Mouse (Mus musculus) liver, embryonic 14.5 days (tissue): ENCODE measurements around the gene Tsc22d2. TPM values are rescaled to one million over a fixed set of nuclear protein-coding genes. Genes with fewer than 3 reads are reported as not detected.

Source experiments
- ATAC-seq: fragments of 200-750 bp; cut with Nextera tagmentation; 2 replicates; pipeline ENCODE4 v1.8.0; 2017; ENCODE audit warnings: moderate number of reproducible peaks, mild to moderate bottlenecking, moderate library complexity; ENCODE audit not compliant: insufficient read depth
- DNase-seq, 3 experiments: peaks; one replicate each; pipeline ENCODE4 v3.0.0-alpha.2; 2012 to 2013; ENCODE audit warnings: low read depth in 3 of 3, low spot score in 3 of 3
- H3K27ac ChIP-seq: fragments of 300-500 bp; sonication (generic); 2 replicates; pipeline ENCODE4 v1.5.1; 2014; ENCODE audit warnings: moderate library complexity, mild to moderate bottlenecking, control low read depth, inconsistent platforms
- H3K27me3 ChIP-seq: fragments of 300-500 bp; sonication (generic); 2 replicates; pipeline ENCODE4 v1.6.1; 2014; ENCODE audit warnings: mild to moderate bottlenecking, low read length, moderate library complexity; ENCODE audit not compliant: control insufficient read depth, insufficient read depth
- H3K36me3 ChIP-seq: fragments of 300-500 bp; sonication (generic); replicated peaks from 2 replicates; pipeline ENCODE4 v1.6.1; 2014; ENCODE audit warnings: low read depth; ENCODE audit not compliant: control insufficient read depth, insufficient read depth
- H3K4me1 ChIP-seq, 2 experiments: fragments of 200-500 bp in 1 of 2; fragments of 300-500 bp in 1 of 2; sonication (generic) in 1 of 2; replicated peaks; 2 replicates each; pipeline ENCODE4 v1.6.1; 2012 to 2014; ENCODE audit warnings: antibody characterized with exemption in 1 of 2, inconsistent platforms in 1 of 2, low read length in 1 of 2; ENCODE audit not compliant: control insufficient read depth in 2 of 2, insufficient read depth in 2 of 2
- H3K4me2 ChIP-seq: fragments of 300-500 bp; sonication (generic); 2 replicates; pipeline ENCODE4 v1.6.1; 2014; ENCODE audit warnings: low read depth, mild to moderate bottlenecking, control low read depth, moderate library complexity
- H3K4me3 ChIP-seq, 2 experiments: fragments of 200-500 bp in 1 of 2; fragments of 300-500 bp in 1 of 2; sonication (generic) in 1 of 2; 2 replicates each; pipeline ENCODE4 v1.5.1; 2012 to 2014; ENCODE audit warnings: low read depth in 2 of 2, low read length in 2 of 2, mild to moderate bottlenecking in 2 of 2, control low read depth in 1 of 2, inconsistent platforms in 1 of 2, moderate library complexity in 1 of 2; ENCODE audit not compliant: insufficient read depth in 1 of 2
- H3K9ac ChIP-seq: fragments of 300-500 bp; sonication (generic); replicated peaks from 2 replicates; pipeline ENCODE4 v1.6.1; 2014; ENCODE audit warnings: mild to moderate bottlenecking, control low read depth, moderate library complexity
- H3K9me3 ChIP-seq: fragments of 300-500 bp; sonication (generic); 2 replicates; pipeline ENCODE4 v1.6.1; 2016; ENCODE audit warnings: low read length, mixed read lengths; ENCODE audit not compliant: control insufficient read depth
- CTCF ChIP-seq: IDR thresholded peaks from 2 replicates; pipeline ENCODE4 v1.5.1; 2016; ENCODE audit warnings: antibody characterized with exemption, low read depth, control low read depth
- EP300 ChIP-seq: IDR thresholded peaks from 2 replicates; pipeline ENCODE4 v1.6.1; 2016; ENCODE audit warnings: antibody characterized with exemption, low read depth
- WGBS: fragments of 180-500 bp; shearing (Covaris S2); extraction: QIAGEN DNeasy Blood & Tissue Kit; methylation state at CpG from one replicate; pipeline ENCODE4 v1.1.7; 2014; ENCODE audit not compliant: insufficient replicate concordance; 5-methylcytosine and 5-hydroxymethylcytosine counted together
- polyA plus RNA-seq, 2 experiments: library from polyadenylated mRNA; depleted of rRNA in 1 of 2; stranded (reverse) in 1 of 2; unstranded in 1 of 2; fragments of >200 nt; fragmentation: Nextera tagmentation in 1 of 2; extraction: Ambion mirVana in 1 of 2; gene quantifications; 2 replicates each; pipeline versions ENCODE4 v1.2.1 to v1.2.3; 2012 to 2014

Gene Tsc22d2
- polyA plus RNA-seq, 2 experiments = 4.3 TPM

- DNase-seq = peak; percentile 76 to 83 (median 77)
- peak overlapping the region; percentile 89 for H3K9ac ChIP-seq
- no peaks in the 10 kb centered on the region for H3K9me3 ChIP-seq
- peak; percentile 76 for ATAC-seq
- H3K27ac ChIP-seq = peak overlapping the region; percentile 88
- TF ChIP-seq EP300 (0 out of 2 replicates have a peak, but pooled peaks have one; percentile 18), CTCF (peak; percentile 79)
- peak overlapping the region; percentile 76 to 94 for H3K4me3 ChIP-seq
- H3K4me2 ChIP-seq = peak overlapping the region; percentile 83
- no peaks in the 10 kb centered on the region for H3K36me3 ChIP-seq
- no peaks in the 10 kb centered on the region for H3K27me3 ChIP-seq
- peaks cover 3 to 4% of the 10 kb centered on the region in 2 experiments; a peak in 3 of 4 replicates for H3K4me1 ChIP-seq
- WGBS = under 1% methylated on average over 84 of the region's 85 CpGs
These were observed 1.6 kb downstream of the Tsc22d2 start for GRCm38 (mm10) chr3:58415884-58416725.

DNA sequence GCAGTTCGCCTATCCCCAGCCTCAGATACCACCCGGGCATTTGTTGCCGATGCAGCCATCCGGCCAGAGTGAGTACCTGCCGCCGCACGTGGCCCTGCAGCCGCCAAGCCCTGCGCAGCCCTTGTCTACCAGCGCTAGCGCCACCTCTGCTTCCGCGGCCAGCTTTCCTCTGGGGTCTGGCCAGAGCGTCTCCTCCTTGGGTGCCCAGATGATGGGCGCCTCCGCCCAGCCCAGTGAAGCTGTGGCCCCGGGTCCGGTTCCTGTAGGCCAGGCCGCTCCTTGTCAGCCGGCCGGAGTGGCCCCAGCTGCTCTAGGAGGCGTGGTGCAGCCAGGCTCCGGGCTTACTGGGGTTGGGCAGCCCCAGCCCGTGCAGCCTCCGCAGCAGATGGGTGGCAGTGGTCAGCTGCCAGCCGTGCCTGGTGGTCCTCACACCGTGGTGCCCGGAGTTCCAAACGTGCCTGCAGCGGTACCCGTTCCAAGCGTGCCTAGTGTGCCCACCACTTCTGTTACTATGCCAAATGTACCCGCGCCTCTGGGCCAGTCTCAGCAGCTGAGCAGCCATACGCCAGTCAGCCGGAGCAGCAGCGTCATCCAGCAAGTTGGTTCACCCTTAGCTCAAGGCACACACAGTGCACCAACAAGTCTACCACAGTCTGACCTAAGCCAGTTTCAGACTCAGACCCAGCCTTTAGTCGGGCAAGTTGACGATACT, 2.4 kb downstream of the Tsc22d2 start:
- Histone ChIP-seq H3K9ac (peak overlapping the region; percentile 89), H3K4me2 (peak overlapping the region; percentile 83), H3K27ac (peak overlapping the region; percentile 88), H3K4me3 (peak overlapping the region; percentile 76 to 94), H3K4me1 (peaks cover 3 to 4% of the 10 kb centered on the region in 2 experiments; a peak in 3 of 4 replicates), H3K9me3 (no peaks in the 10 kb centered on the region), H3K36me3 (no peaks in the 10 kb centered on the region), H3K27me3 (no peaks in the 10 kb centered on the region)
- ATAC-seq = peak; percentile 47
- peak in 1 of 3 experiments; percentile 44 for DNase-seq
- under 1% methylated on average over 39 of the region's 39 CpGs for WGBS
- TF ChIP-seq CTCF (no peak), EP300 (no peak)

GRCm38 (mm10) chr3:58418724-58419705, 4.5 kb downstream of the Tsc22d2 start:
- Histone ChIP-seq H3K4me1 (no peaks in the 10 kb centered on the region; a peak in 2 of 4 replicates), H3K9me3 (no peaks in the 10 kb centered on the region), H3K36me3 (no peaks in the 10 kb centered on the region; the same call in 1 of the 2 replicates), H3K27ac (no peak overlapping the region; the same call in 1 of the 2 replicates), H3K4me3 (peak overlapping the region; percentile 43 to 94), H3K9ac (peak overlapping the region; percentile 60), H3K27me3 (no peaks in the 10 kb centered on the region), H3K4me2 (peak overlapping the region; percentile 83)
- WGBS = 29% methylated on average over 5 of the region's 5 CpGs
- TF ChIP-seq CTCF (no peak), EP300 (no peak)
- DNase-seq (peak in 1 of 3 experiments; percentile 22), ATAC-seq (no peak)

GRCm38 (mm10) chr3:58428861-58429260, 14.3 kb downstream of the Tsc22d2 start:
- Histone ChIP-seq H3K9ac (no peak overlapping the region), H3K9me3 (no peaks in the 10 kb centered on the region), H3K27ac (no peak overlapping the region), H3K4me2 (no peak overlapping the region), H3K4me1 (no peaks in the 10 kb centered on the region), H3K4me3 (no peak overlapping the region), H3K27me3 (no peaks in the 10 kb centered on the region), H3K36me3 (no peaks in the 10 kb centered on the region)
- WGBS = 82% methylated on average over 1 of the region's 1 CpGs
- ATAC-seq = no peak
- no peak for TF ChIP-seq CTCF
- TF ChIP-seq EP300 = no peak
- no peak for DNase-seq
